Mouse (Mus musculus) lung, postnatal 36 days (tissue): ENCODE results near the gene Frmd4b.
A peak's percentile ranks its signal among the peaks of the same experiment; 100 is the strongest.
"Not testable (repeated sequence)": the region's sequence is repeated elsewhere in the genome, so short reads cannot be mapped to it uniquely, and the experiment has no call there.

Experiments used
- DNase-seq: peaks from one replicate; pipeline ENCODE4 v3.0.0; 2022; ENCODE audit warnings: mixed read lengths

The Frmd4b gene

GRCm38 (mm10) chr6:97283676-97284075, 333.7 kb downstream of the Frmd4b start:
- DNase-seq = no peak

GRCm38 (mm10) chr6:97278878-97279277, 338.5 kb downstream of the Frmd4b start:
- DNase-seq = peak; percentile 62

- peak; percentile 93 for DNase-seq
Observed at GRCm38 (mm10) chr6:97278014-97278787, 339.1 kb downstream of the Frmd4b start.

GRCm38 (mm10) chr6:97276890-97277497, 340.3 kb downstream of the Frmd4b start:
- DNase-seq = no peak

GRCm38 (mm10) chr6:97276366-97276765, 341.0 kb downstream of the Frmd4b start:
- DNase-seq = peak; percentile 74

- DNase-seq = no peak
Observed at GRCm38 (mm10) chr6:97275760-97276159, 341.6 kb downstream of the Frmd4b start.

- no peak for DNase-seq
Observed at GRCm38 (mm10) chr6:97273777-97274176, 343.6 kb downstream of the Frmd4b start.

- DNase-seq = peak; percentile 51
Observed at GRCm38 (mm10) chr6:97273058-97273710, 344.2 kb downstream of the Frmd4b start.

- peak; percentile 57 for DNase-seq
Observed at GRCm38 (mm10) chr6:97272349-97272748, 345.0 kb downstream of the Frmd4b start.

- no peak for DNase-seq
Observed at GRCm38 (mm10) chr6:97269596-97269995, 347.7 kb downstream of the Frmd4b start.

GRCm38 (mm10) chr6:97267132-97267531, 350.2 kb downstream of the Frmd4b start:
- no peak for DNase-seq

GRCm38 (mm10) chr6:97266661-97267060, 350.7 kb downstream of the Frmd4b start:
- no peak for DNase-seq

GRCm38 (mm10) chr6:97265705-97266104, 351.6 kb downstream of the Frmd4b start:
- DNase-seq = no peak

GRCm38 (mm10) chr6:97265240-97265639, 352.1 kb downstream of the Frmd4b start:
- no peak for DNase-seq

- DNase-seq = not testable (repeated sequence)
Observed at GRCm38 (mm10) chr6:97263750-97264149, 353.6 kb downstream of the Frmd4b start.

- DNase-seq = no peak
Observed at GRCm38 (mm10) chr6:97262229-97262628, 355.1 kb downstream of the Frmd4b start.

GRCm38 (mm10) chr6:97259926-97260325, 357.4 kb downstream of the Frmd4b start:
- DNase-seq = not testable (repeated sequence)

- no peak for DNase-seq
Observed at GRCm38 (mm10) chr6:97258489-97258888, 358.9 kb downstream of the Frmd4b start.

- no peak for DNase-seq
Observed at GRCm38 (mm10) chr6:97252711-97253221, 364.6 kb downstream of the Frmd4b start, which contains the start of gene Lmod3. Gene Lmod3 (minus strand): TSS chr6:97252759.

GRCm38 (mm10) chr6:97252086-97252485, 365.3 kb downstream of the Frmd4b start:
- DNase-seq = no peak

GRCm38 (mm10) chr6:97250966-97251365, 366.4 kb downstream of the Frmd4b start:
- peak; percentile 85 for DNase-seq

- DNase-seq = no peak
Observed at GRCm38 (mm10) chr6:97245200-97245599, 372.1 kb downstream of the Frmd4b start.

- DNase-seq = no peak
Observed at GRCm38 (mm10) chr6:97242522-97242921, 374.8 kb downstream of the Frmd4b start.
